Mouse (Mus musculus) stomach, embryonic 16.5 days (tissue): Measurements from ENCODE around the gene Fbf1. TPM values are rescaled to one million over a fixed set of nuclear protein-coding genes. Genes with fewer than 3 reads are reported as not detected.
"Not testable (repeated sequence)": the region's sequence is repeated elsewhere in the genome, so short reads cannot be mapped to it uniquely, and the experiment has no call there.

Experiments used
- ATAC-seq: fragments of 200-750 bp; cut with Nextera tagmentation; 2 replicates; pipeline ENCODE4 v1.8.0; 2017; ENCODE audit warnings: moderate number of reproducible peaks, moderate TSS enrichment; ENCODE audit not compliant: insufficient read depth, low FRiP score
- H3K27ac ChIP-seq: fragments of 300-500 bp; sonication (generic); 2 replicates; pipeline ENCODE4 v1.5.1; 2014; ENCODE audit warnings: low read length
- H3K27me3 ChIP-seq: fragments of 300-500 bp; sonication (generic); 2 replicates; pipeline ENCODE4 v1.6.1; 2014; ENCODE audit warnings: low read length, control low read depth, mixed read lengths; ENCODE audit not compliant: control insufficient read depth, insufficient read depth
- H3K36me3 ChIP-seq: fragments of 300-500 bp; sonication (generic); 2 replicates; pipeline ENCODE4 v1.6.1; 2014; ENCODE audit warnings: low read length; ENCODE audit not compliant: control insufficient read depth, insufficient read depth
- H3K4me1 ChIP-seq: fragments of 300-500 bp; sonication (generic); 2 replicates; pipeline ENCODE4 v1.6.1; 2014; ENCODE audit warnings: low read length, control low read depth, mixed read lengths; ENCODE audit not compliant: control insufficient read depth, insufficient read depth
- H3K4me2 ChIP-seq: fragments of 300-500 bp; sonication (generic); 2 replicates; pipeline ENCODE4 v1.6.1; 2014; ENCODE audit warnings: low read depth, low read length, mixed read lengths
- H3K4me3 ChIP-seq: fragments of 300-500 bp; sonication (generic); replicated peaks from 2 replicates; pipeline ENCODE4 v1.5.1; 2014; ENCODE audit warnings: mild to moderate bottlenecking, low read length
- H3K9ac ChIP-seq: fragments of 300-500 bp; sonication (generic); 2 replicates; pipeline ENCODE4 v1.6.1; 2014; ENCODE audit warnings: low read length
- H3K9me3 ChIP-seq: fragments of 300-500 bp; sonication (generic); replicated peaks from 2 replicates; pipeline ENCODE4 v1.6.1; 2016; ENCODE audit warnings: low read length, control low read depth; ENCODE audit not compliant: control insufficient read depth
- WGBS: fragments of 180-500 bp; shearing (Covaris S2); extraction: QIAGEN DNeasy Blood & Tissue Kit; methylation state at CpG from one replicate; pipeline ENCODE4 v1.1.7; 2014; 5-methylcytosine and 5-hydroxymethylcytosine counted together
- polyA plus RNA-seq: library from polyadenylated mRNA; unstranded; fragments of >200 nt; fragmentation: Nextera tagmentation; extraction: Ambion mirVana; gene quantifications from 2 replicates; pipeline ENCODE4 v1.2.1, GENCODE M21; 2015

The Fbf1 gene
- polyA plus RNA-seq, 1 experiment from 2014 or later, result 31.4 TPM

GRCm38 (mm10) chr11:116092959-116093358 lies 75.0 kb downstream of the Fbf1 start:
- ATAC-seq, H3K4me1 ChIP-seq, H3K27ac ChIP-seq, H3K4me2 ChIP-seq, H3K36me3 ChIP-seq, H3K4me3 ChIP-seq, H3K9me3 ChIP-seq, H3K27me3 ChIP-seq, H3K9ac ChIP-seq: not testable (repeated sequence)
- 89% methylated on average over 6 of the region's 6 CpGs for WGBS

Other genes starting within 250 kb of the Fbf1 start
- 32.0 and 35.2 TPM in 2 replicates for gene Sap30bp, start 234.9 kb downstream of the Fbf1 start, polyA plus RNA-seq
- 19.5 and 19.7 TPM in 2 replicates for gene Recql5, start 234.7 kb downstream of the Fbf1 start, polyA plus RNA-seq
- 18.9 and 24.4 TPM in 2 replicates for gene Itgb4, start 193.5 kb downstream of the Fbf1 start, polyA plus RNA-seq
- gene Galk1, start 155.4 kb downstream of the Fbf1 start, polyA plus RNA-seq, result 186 and 187 TPM in 2 replicates
- 1,496 and 1,592 TPM in 2 replicates for gene H3f3b, start 140.2 kb downstream of the Fbf1 start, polyA plus RNA-seq
- 26.4 and 26.9 TPM in 2 replicates for gene Unk, start 137.8 kb downstream of the Fbf1 start, polyA plus RNA-seq
- 8.3 and 9.9 TPM in 2 replicates for gene Unc13d, start 90.2 kb downstream of the Fbf1 start, polyA plus RNA-seq
- gene Wbp2, start 81.2 kb downstream of the Fbf1 start, polyA plus RNA-seq, result 81.8 and 98.6 TPM in 2 replicates
- gene Trim47, start 41.0 kb downstream of the Fbf1 start, polyA plus RNA-seq, result 22.7 and 23.1 TPM in 2 replicates
- gene Trim65, start 37.0 kb downstream of the Fbf1 start, polyA plus RNA-seq, result 6.2 and 8.0 TPM in 2 replicates
- 83.5 and 87.0 TPM in 2 replicates for gene Mrpl38, start 29.3 kb downstream of the Fbf1 start, polyA plus RNA-seq
- 74.7 and 78.2 TPM in 2 replicates for gene Ten1, start 30.7 kb upstream of the Fbf1 start, polyA plus RNA-seq
- gene Acox1, start 30.9 kb upstream of the Fbf1 start, polyA plus RNA-seq, result 50.8 and 61.0 TPM in 2 replicates
- gene Evpl, start 69.9 kb upstream of the Fbf1 start, polyA plus RNA-seq, result 19.2 and 23.5 TPM in 2 replicates
- 85.5 and 89.4 TPM in 2 replicates for gene Srp68, start 106.1 kb upstream of the Fbf1 start, polyA plus RNA-seq
- gene Galr2, start 112.8 kb upstream of the Fbf1 start, polyA plus RNA-seq, result 0.26 and 0.45 TPM in 2 replicates
- 56.8 and 58.4 TPM in 2 replicates for gene Exoc7, start 139.1 kb upstream of the Fbf1 start, polyA plus RNA-seq
- gene Foxj1, start 167.2 kb upstream of the Fbf1 start, polyA plus RNA-seq, result 0.39 and 0.41 TPM in 2 replicates
- 5.2 TPM in 2 replicates for gene Rnf157, start 244.9 kb upstream of the Fbf1 start, polyA plus RNA-seq